Mouse (Mus musculus) thymus, postnatal 0 days (tissue): ENCODE measurements at regions not wholly inside any gene's neighbourhood (a gene's known extent, or its start where the extent isn't known, plus 50 kb on each side); places are given as distances from the start of the nearest gene placed in this dataset.
"Not testable (repeated sequence)": the region's sequence is repeated elsewhere in the genome, so short reads cannot be mapped to it uniquely, and the experiment has no call there.

ENCODE experiments used
- DNase-seq: peaks from one replicate; pipeline ENCODE4 v3.0.0-alpha.2; 2015; ENCODE audit warnings: low spot score

- not testable (repeated sequence) for DNase-seq
Measured at GRCm38 (mm10) chr5:10550115-10550514, 303.8 kb upstream of the Gm5152 start.

GRCm38 (mm10) chr5:10562321-10562720, 316.0 kb upstream of the Gm5152 start:
- no peak for DNase-seq

GRCm38 (mm10) chr5:10592392-10592791, 346.1 kb upstream of the Gm5152 start:
- no peak for DNase-seq

- no peak for DNase-seq
Measured at GRCm38 (mm10) chr5:10600774-10601173, 346.8 kb upstream of the Gm8871 start.

- no peak for DNase-seq
Measured at GRCm38 (mm10) chr5:10633176-10633575, 314.4 kb upstream of the Gm8871 start.

GRCm38 (mm10) chr5:10648075-10648474, 299.5 kb upstream of the Gm8871 start:
- DNase-seq: peak; percentile 8

GRCm38 (mm10) chr5:10663301-10663700, 284.3 kb upstream of the Gm8871 start:
- no peak for DNase-seq

- DNase-seq: no peak
Measured at GRCm38 (mm10) chr5:10674199-10674598, 273.4 kb upstream of the Gm8871 start.

- DNase-seq: no peak
Measured at GRCm38 (mm10) chr5:10685519-10685918, 262.1 kb upstream of the Gm8871 start.

- no peak for DNase-seq
Measured at GRCm38 (mm10) chr5:10727056-10727455, 220.5 kb upstream of the Gm8871 start.

- DNase-seq: no peak
Measured at GRCm38 (mm10) chr5:10749546-10749945, 198.1 kb upstream of the Gm8871 start.

- DNase-seq: no peak
Measured at GRCm38 (mm10) chr5:10767469-10767868, 180.1 kb upstream of the Gm8871 start.
